Mouse (Mus musculus): ENCODE measurements around the gene Sox3.

Sox3 gene

DNA sequence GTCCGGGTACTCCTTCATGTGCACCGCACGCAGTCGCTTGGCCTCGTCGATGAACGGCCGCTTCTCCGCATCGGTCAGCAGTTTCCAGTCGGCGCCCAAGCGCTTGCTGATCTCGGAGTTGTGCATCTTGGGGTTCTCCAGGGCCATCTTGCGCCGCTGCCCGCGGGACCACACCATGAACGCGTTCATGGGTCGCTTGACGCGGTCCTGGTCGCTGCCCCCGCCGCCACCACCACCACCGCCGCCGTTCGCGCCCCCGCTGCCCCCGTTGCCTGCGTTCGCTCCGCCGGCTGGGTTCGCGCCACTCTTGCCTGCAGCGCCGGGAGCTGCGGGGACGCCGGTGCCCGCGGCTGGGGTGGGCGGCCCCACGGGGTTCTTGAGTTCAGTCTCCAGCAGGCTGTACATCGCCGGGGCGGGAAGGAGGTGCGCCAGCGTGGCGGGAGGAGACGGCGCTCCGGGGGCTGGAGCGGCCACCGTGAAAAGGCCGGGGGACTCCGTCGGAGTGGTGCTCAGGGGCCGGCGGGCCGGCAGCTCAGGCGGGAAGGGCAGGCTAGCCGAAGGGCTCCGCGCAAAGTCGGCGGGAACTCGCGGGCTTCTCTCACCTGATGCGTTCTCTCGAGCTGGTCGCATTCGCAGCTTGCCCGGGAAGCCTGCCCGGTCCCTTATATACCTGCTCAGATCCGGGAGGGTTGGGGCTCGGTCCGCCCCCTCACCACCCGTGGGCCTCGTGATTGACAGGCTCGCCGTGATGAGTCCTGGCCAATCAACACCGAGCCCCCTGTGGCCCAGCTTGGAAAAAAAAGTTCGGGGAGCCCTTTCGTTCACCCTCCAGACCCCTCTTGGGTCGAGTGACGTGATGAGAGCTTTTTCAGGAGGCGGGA is at the start of gene Sox3:
TSS of gene Sox3 (minus strand) at position 630 of the 881 bp plus-strand sequence.
- DNase-seq (ENCODE audit: low spot score in 2 of 2), result no peak

DNA sequence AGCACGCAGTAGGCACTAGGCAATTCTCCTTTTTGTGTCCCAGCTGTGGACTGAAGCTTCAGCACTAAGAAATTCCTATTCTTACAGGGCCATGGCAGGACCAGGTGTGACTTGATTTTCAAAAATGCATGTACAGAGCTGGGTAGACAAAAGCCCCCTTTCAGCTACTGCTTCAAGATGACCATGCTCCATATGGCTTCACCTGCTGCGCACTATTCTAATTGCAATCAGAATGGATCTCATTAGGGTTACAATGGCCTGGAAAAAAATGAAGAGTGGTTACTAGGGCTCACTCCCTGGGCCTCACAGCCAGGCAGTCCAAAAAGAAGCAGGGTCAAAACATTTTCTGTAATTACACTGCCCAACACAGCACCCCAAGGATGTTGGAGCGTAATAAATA is 47.0 kb upstream of the Sox3 start:
- DNase-seq (ENCODE audit: low spot score in 2 of 2), result no peak

DNA sequence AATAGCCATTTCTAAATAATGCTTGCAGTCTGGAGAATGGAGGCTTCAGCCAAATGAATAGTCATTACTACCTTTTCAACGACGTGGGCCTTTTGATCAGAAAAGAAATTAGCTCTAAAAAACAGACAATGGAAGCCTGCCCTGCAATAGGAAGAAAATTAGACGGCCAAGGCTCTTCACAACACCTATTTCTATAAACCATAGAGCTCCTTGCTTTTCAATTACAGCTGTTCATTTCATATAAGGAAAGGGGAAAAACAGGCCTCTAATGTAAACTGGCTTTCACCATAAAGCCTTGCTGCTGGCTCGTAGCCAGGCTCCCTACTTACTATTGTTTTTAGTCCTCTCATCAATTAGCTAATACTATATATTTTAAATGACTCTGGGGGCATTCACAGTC is 6.3 kb upstream of the Sox3 start:
- DNase-seq (ENCODE audit: low spot score in 2 of 2), result no peak

DNA sequence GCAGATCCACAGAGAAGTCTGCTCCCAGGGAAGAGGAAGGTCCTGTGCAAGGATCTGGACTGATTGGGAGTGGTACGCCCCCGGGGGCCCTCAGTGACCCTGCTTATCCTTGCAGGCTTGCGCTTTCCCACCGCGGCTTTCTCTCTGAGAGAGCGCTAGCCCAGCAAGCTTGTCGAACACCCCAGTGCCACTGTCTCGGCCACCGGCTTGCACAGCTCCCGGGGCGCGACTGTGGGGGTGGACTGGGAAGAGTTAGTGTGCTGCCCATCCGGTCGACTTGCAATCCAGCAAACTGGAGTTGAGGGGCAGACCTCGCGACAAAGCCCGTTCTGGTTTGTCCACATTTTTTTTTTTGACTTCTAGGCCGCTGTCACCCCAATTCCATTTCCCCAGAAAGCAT is 5.4 kb upstream of the Sox3 start:
- DNase-seq (ENCODE audit: low spot score in 2 of 2), result no peak

DNA sequence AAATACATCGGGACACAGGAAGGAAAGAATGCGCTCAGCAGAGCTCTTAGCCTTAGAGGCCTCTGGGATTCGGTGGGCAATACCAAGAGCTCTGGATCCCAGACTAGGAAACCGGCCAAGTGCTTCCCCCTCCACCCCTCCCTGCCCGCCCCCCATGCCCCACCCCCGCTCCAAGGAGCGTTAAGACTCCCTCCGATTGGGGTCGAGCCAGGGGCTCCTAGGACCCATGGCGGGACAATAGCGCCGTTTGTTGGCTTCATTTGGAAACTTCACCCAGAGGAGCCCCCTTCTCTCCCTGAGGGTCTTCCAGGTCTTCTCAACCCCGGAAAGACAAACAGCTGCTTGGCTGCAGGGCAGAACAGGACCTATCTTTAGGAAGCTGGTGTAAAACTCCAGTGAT is 3.1 kb upstream of the Sox3 start:
- DNase-seq (ENCODE audit: low spot score in 2 of 2), result peak in 1 of 2 experiments; percentile 13

DNA sequence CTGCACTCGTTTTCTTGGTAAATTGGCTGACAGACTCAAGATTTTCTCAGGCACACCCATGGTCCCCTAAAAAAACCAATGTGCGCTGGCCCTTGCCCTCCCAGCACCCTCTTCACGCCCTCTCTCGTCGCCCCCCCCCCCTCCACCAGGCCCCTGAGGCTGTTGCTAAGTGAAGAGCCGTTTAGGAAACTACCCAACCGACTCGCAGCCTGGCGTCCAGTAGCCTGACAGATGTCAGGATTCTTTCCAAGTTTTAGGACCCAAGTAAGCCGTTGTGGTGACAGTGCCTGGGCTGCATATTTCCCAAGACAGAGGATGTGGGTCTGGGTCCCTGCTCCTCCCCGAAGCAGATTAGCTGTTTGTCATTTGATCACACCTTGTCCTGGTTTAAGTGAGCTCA is 2.2 kb upstream of the Sox3 start:
- no peak for DNase-seq (ENCODE audit: low spot score in 2 of 2)

DNA sequence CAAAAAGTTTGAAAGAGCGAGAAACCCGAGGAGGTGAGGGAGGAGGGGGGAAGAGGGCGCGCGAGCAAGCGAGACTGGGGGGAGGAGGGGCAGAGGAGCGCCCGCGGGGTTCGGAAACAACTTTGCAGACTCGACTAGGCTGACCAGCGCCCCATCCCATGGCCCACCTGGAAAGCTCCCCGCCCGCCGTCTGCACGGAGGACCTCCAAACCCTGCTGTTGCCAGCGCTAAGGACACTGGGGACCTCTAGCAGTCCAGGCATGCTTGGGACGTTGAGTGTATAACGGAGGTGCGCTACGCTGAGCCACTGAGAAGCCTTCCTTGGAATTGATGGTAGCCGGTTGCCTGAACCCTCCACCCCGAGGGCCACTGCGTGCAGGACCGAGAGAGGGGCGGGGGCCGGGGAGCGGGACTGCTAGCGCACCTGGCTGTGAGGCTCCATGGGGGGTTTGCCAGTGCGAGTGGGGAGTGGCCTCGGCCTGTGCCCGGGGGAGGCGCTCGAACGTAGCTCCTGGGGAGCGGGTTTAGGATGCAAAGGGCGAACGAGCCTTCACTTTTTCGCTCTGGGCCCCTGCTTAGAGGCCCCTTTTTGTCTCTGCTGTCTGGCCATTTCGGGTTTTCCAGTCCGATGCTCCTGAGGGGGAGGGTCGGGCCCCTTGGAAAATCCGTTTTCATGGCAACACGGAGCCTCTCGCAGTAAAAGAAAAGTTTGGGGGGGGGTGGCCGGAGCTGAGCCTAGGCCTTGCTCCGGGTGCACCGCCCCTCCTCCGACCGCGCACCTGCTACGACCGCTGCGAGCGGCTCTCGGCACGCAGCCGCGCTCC is 702 bp upstream of the Sox3 start:
- no peak for DNase-seq (ENCODE audit: low spot score in 2 of 2)

DNA sequence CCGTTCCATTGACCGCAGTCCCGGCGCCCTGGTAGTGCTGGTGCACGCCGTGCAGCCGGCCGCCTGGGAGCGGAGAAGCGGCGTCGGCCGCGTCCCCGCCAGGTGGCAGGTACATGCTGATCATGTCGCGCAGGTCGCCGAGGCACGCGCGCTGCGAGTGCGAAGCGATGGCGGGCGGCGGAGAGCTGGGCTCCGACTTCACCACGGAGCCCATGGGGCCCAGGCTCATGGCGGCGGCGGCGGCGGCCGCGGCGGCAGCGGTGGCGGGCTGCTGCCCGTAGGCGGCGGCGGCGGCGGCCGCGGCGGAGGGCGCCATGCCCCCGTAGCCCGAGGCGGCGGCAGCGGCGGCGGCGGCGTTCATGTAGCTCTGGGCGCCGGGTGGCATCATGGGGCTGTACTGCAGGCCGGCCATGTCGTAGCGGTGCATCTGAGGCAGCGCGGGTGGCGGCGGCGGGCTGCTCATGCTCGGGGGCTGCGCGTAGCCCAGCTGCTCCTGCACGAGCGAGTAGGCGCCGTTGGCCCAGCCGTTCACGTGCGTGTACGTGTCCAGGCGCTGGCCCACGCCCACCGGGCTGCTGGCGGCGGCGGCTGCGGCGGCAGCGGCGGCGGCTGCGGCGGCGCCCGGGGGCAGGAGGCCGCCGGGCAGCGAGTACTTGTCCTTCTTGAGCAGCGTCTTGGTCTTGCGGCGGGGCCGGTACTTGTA is 981 bp downstream of the Sox3 start:
- DNase-seq (ENCODE audit: low spot score in 2 of 2), result peak; percentile 21 to 31

DNA sequence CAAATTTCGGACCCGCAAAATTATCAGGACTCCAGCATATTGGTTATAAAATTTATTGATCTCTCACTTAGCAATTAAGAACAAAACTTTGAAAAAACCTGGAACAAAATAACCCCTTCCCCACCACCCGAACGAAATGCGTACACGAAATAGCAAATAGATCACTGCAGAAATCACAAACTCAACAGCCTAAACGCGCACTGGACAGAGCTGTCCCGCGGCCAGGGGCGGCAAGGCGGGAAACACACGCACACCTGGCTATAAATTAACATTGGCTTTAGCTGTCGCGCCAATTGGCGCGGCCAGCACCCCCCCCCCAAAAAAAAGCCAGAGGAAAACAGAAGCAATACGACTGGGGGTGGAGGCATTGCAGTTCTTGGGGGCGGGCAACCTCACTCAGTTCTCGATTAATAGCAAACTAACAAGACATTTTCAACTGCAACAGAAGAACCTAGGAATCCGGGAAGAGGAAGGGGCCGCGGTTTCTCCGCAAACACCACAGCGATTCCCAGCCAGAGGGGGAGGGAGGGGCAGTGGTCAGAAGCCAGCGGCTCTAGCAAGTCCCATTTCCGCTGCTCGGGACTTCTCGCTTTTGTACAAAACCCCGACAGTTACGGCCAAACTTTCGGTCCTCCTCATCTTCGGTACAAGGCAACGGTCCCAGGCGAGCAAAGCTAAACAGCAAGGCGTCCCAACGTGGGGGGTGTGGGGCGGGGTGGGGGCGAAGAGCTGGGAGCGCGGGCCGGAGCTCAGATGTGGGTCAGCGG is 1.7 kb downstream of the Sox3 start:
- DNase-seq (ENCODE audit: low spot score in 2 of 2), result no peak

DNA sequence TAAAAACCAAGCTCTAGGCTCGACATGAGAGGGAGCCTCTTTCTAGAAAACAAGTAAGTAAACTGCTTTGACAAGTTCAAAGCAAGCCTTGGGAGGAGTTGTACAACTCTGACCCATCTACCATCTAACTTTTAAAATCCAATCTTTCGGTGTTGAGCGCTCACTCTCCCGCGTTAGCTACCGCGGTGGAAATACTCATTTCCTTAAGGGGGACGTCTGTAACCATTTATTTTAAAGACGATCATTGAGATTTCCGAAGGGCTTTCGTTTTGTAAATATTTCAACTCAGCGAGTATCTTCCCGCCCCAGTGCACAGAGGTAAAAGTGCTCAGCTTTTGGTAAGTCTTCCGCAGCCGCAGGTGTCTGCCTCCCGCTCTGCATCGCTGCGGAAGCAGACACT is 2.6 kb downstream of the Sox3 start:
- no peak for DNase-seq (ENCODE audit: low spot score in 2 of 2)

DNA sequence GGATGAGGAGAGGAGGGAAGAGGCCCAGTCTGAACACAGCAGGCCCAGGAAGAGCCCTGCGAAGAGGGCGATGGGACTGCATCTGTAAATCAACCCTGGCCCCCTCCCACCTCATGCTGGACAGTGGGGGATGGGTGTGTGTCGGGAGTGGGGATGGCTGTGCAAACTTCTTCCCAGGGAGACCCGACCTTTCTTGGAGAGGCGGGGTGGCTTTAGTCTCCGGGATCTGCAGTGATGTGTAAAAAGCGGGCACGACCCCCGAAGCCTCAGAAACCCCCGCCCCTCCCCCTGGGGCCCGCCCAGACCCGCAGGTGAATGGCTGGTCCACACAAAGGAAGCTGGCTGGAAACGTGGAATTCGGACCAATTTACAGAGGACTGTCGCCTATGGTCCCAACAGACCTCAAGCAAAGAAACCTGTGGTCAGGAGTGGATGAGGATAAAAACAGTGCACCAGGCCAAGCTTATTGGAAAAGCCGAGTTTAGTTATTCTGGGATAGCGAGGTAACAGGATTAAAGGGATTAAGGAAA is 3.2 kb downstream of the Sox3 start:
- DNase-seq (ENCODE audit: low spot score in 2 of 2), result no peak

Measured in cerebellum, postnatal 4 days (tissue).